Mouse (Mus musculus): ENCODE measurements around the gene Arl8b.

Gene Arl8b

DNA sequence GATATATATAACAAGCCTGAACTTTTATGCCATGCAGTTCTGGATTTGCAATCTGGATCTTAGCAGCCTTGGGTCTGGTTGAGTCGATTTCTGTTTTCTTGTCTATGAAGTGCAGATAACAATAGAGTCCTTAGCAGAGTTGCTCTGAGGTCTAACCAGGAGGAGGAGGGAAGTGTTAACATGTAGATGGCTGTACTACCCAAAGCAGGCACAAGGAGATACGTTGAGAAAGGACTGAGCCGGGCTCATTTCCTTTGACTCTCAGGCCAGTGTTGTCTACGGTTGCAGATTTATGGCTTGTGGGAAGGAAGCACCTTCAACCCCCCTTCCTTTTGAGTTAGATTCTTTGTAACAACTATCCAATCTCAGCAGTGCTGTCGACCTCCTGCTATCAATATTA, 1.9 kb downstream of the Arl8b start:
- peak; percentile 39 for DNase-seq (ENCODE audit: low read depth)

DNA sequence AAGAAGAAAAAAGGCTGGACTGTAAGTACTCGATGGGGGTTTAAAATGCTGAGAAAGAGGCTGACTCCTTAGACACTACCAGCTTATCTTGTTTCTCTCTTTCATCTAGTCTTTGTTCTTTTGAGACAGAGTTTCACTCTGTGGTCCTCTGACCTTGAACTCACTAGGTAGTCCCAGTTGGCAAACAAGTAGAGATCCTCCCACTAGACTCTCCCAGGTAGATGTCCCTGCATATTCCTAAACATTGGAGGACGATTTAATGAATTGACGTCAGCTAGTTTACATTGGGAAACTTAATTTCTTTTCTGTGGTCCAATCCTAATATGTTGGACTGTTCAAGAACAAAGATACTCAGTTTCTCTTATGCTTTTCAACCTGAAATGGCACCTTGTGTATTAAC, 2.7 kb downstream of the Arl8b start:
- no peak for DNase-seq (ENCODE audit: low read depth)

DNA sequence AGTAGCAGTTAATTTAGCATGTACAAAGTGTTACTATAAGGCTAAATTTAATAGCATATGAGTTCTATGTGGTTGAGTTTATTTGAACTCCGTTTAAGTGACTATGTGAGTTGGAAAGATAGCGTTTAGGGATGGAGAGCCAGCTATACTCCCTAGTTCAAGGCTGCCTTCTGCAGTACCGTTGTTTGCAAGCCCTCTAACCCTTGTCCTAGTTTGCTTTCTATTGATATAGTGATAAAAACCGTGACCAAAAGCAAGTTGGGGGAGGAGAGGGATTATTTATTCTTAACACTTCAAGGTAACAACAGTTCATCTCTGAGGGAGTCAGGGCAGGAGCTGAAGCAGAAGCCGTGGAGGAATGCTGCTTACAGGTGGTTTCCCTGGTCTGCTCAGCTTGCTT, 8.6 kb downstream of the Arl8b start:
- DNase-seq (ENCODE audit: low read depth) = no peak

DNA sequence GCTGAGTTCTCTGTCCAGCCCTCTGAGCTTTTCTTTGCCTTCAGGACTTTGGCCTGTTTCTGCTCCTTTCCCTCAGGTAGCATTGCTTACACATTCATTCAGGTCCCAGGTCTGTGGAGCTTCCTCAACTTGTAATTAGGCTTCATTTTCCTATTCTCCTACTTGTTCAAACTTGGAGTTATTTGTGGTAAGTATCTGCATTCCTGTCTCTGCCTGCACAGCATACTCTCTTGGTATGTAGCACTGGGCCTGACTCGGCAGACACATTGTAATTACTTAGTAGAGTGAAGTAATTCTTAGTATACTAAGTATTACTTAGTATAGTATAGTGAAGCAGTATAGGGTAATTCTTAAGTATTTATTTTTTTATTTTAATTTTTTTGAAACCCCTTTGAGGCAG, 13.0 kb downstream of the Arl8b start:
- DNase-seq (ENCODE audit: low read depth) = no peak

DNA sequence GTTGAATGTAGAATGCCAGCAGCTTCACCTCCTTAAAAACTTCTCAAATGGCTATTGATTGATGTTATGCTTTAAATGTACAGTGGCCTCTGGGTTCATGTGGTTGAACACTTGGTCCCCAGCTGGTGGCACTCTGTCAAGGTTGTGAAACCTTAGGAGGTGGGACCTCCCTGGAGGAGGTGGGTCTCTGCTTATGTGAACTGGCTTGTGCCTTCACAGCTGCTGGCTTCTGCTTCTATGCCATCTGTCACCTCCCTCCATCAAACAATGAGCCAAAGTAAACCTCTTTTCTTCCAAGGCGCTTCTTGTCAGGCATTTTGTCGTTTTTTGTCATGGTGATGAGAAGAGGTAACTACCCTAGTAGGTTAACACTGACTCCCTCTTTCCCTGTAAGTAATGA, 13.8 kb downstream of the Arl8b start:
- DNase-seq (ENCODE audit: low read depth) = no peak

DNA sequence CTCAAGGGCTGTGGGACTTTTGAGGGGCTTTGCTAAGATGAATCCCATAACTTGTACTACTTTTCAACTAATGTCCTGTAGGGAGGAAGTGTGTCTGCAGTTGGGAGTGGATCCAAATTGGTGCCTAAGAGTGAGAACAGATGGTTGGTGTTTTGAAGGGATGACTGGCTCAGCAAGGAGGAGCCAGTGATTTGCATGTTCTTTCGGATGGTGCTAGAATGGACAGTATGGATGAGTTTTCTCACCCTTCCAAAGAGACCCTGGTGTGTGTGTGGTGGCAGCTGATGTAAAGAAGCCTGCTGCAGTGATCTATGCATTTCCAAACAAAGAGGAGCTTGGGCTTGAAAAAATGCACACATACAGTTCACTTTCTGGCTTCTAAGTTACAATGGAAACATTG, 22.3 kb downstream of the Arl8b start:
- no peak for DNase-seq (ENCODE audit: low read depth)

DNA sequence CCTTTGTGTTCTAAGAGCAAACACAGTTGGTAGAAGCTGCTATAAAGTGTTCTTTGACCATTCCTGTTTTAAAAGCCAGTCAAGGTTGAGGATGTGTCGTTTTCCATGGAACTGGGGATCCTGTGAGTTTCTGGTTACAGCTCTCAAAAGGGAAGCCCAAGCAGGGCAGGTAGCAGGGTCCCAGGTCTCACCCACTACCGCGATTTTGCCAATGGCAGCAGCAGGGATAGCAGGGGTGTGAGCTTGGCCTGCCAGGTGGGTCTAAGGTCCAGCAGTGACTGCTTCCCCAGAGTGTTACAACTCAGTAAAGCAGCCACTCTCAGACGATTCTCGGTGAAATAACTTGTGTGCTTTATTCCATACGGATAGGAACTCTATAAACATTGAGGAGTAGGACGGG, 23.0 kb downstream of the Arl8b start:
- DNase-seq (ENCODE audit: low read depth) = no peak

DNA sequence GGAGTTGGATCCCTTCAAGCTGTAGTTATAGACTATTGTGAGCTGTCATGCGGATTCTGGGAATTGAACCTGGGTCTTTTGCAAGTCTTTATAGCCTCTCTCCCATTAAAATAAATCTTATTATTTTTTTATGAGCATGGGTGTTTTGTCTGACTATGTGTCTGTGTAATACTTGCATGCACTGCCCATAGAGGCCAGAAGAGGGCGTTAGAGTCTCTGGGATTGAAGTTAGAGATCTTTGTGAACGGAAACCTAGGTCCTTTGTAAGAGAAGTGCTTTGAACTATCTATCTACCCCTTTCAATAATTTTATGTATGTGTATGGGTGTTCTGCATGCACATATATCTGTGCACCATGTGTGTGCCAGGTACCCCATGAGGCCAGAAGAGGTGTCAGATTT, 24.5 kb downstream of the Arl8b start:
- no peak for DNase-seq (ENCODE audit: low read depth)

DNA sequence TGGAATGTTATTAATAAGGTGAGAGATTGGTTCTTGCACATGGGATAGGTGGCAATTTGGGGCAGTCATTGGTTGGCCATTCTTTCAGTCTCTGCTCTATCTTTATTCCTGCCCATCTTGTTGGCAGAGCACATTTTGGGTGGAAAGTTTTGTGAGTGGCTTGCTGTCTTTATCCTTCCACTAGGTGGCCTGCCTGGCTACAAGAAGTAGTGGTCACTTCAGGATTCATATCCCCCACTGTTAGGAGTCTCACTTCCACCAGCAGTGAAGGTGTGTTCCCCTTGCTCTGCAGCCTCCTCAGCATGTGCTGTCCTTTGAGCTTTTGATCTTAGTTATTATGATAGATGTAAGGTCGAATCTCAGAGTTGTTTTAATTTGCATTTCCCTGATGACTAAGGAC, 25.9 kb downstream of the Arl8b start:
- no peak for DNase-seq (ENCODE audit: low read depth)

DNA sequence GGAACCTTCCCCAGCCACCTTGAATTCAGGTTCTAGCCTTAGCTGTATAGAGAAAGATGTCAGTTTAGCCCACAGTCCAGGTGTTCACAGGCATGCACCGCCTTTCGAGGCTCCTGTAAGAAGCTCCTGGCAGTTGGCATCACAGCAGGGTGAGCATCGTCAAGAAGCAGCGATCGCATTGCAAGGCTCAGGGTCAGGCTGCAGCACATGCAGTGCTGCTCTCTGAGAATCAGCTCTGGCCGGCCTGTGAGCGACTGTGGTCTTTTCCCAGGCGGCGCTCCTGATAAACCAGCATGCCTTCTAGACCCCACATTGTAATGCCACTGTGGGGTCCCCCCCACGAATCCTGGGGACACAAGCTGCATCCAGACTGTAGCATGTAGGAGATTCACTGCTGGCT, 27.3 kb downstream of the Arl8b start:
- DNase-seq (ENCODE audit: low read depth) = no peak

DNA sequence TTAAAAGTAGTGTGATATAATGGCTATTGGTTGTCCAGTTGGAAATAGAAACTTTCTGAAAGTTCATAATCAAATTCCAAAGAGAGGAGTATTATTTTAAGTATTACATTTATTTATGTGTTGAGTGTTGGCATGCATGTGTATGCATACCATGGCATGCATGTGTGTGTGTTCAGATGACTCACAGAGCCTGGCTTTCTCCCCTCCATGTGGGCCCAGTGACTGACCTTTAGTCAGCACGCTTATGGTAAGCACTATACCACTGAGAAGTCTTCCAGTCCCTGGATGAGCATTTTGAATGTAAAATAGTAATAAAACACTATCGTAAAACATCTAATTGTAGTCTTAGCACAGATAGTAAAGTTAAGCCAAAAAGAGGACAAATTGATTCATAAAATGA, 29.2 kb downstream of the Arl8b start:
- DNase-seq (ENCODE audit: low read depth) = no peak

DNA sequence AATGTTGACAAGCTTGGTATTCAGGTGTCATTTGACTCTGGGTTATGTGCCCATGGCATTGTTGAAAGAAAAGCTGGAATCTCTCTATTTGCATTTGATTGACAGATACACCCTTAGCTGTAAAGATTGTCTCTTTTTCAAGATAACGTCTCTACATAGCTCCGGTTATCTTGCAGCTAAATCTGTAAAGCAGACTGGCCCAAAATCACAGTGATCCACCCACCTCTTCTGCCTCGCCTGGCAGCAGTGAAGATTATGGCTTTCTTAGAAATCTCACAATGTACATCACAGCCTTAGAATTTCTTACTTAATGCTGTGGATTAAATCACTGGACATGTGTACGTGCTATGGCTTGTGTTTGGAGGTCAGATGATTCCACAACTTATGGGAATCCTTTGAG, 34.6 kb downstream of the Arl8b start:
- DNase-seq (ENCODE audit: low read depth) = no peak

DNA sequence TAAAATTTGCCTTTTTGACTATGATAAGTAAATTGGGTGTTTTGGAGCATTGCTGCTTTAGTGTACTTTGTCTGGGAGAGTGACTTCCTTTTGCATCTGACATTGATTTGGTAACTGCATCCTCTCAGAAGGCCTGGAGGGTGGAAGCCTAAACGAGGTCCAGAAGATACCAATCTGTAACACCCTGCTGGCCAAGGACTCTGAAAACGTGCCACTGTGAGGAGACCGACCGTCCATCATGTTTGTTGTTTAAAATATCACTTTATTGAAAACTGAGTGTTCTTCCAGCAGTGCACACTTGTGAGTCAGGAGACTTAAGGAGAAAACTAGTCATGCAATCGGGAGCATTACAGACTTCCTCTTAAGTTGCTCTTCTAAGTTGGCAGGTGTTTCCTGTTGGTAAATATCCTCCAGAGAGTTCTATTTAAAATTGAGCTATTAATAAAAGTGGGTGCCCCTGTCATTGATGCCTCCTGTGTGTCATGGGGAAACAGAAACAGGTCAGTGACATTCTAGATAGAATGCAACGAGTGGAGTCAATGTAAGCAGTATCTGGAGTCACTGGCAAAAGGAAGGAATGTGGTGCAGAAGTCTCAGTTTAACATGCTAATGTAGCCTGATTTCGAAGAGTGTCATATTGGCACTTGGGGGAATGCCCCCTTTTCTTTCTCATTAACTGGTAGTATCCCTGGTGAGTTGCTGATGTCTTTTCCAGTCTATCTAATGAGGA, 42.1 kb downstream of the Arl8b start:
- no peak for DNase-seq (ENCODE audit: low read depth)

DNA sequence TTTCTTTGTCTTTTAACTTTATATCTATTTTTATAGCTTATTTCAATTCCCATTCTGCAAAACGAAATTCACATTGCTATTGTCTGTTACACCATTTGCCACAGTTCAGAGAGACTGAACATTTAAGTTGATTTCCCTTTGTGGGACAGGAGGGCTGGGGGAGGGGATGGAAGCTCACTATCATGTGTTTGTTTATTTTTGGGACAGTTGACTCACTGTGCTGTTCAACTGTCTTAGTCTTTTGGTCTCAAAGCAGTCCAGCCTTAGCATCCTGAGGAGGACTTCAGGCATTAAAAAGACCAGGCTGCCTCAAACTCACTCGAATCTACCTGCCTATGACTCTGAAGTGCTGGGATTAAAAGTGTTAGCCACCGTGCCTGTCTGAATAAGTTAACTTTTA, 43.2 kb downstream of the Arl8b start:
- DNase-seq (ENCODE audit: low read depth) = no peak

DNA sequence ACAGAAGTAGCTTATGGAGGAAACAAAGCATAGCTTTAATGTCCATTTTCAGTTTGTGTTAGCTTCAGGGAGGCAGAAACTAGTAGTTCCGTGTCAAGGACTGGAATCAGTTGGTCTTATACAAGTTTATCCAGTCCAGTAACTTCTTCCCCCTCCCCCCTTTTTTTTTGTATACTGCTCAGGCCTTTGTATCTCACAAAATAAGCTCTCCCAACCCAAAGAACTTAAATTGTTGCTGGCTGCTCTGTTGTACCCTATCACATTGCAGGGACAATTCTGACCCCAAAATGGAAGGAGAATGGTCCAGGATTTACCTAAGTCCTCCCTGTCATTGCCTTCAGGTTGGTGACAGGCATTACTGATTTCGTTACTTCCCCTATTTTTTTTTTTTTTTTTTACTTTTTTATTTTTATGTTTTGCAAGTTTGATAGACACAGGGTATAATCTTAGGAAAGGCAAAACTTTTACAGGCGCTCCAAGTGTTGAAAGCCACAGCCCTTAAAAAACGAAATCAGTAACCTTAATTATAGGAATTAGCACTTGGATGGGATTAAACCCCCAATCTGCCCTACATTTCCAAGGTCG, 44.5 kb downstream of the Arl8b start:
- DNase-seq (ENCODE audit: low read depth) = no peak

DNA sequence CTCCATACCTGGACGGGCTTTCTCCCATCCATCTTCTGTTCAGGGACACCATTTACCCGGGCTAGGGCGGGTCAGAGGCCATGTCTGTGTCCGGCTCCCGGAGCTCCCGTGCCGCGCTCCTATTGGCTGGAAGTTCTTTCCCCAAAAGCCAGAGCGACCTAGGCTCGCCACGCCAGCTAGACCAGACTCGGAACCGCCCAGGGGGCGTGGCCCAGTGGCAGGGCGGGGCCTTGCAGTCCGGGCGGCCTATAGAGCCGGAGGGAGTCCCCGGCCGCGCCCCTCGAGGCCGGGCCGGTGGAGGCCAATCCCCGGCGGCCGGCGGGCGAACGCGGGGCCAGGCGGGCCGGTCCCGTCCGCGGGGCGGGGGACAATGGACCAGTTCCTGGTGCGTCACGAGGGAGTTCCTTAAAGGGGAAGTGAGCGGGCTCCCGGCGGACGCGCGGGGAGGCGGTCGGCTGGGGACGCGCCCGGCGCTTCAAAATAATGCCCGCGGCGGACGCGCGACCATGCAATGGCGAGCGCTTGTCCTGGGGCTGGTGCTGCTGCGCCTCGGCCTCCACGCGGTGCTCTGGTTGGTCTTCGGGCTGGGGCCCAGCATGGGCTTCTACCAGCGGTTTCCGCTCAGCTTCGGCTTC, 45.5 kb downstream of the Arl8b start, which contains the start of gene Edem1:
Edem1 (plus strand) TSS at position 408 of the 635 bp plus-strand sequence.
- DNase-seq (ENCODE audit: low read depth) = peak; percentile 92

DNA sequence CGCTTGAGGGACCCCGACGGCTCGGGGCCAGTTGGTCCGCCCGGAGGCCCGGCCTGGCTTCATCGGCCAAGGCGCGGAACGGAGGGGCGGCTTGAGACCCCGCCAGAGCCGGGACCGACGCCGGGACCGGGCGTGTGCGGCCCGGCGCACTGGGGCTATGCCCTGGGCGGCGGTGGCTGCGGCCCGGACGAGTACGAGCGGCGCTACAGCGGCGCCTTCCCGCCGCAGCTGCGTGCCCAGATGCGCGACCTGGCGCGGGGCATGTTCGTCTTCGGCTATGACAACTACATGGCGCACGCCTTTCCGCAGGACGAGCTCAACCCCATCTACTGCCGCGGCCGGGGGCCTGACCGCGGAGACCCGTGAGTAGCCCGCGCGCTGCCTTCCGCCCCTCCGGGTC, 46.0 kb downstream of the Arl8b start:
- no peak for DNase-seq (ENCODE audit: low read depth)

DNA sequence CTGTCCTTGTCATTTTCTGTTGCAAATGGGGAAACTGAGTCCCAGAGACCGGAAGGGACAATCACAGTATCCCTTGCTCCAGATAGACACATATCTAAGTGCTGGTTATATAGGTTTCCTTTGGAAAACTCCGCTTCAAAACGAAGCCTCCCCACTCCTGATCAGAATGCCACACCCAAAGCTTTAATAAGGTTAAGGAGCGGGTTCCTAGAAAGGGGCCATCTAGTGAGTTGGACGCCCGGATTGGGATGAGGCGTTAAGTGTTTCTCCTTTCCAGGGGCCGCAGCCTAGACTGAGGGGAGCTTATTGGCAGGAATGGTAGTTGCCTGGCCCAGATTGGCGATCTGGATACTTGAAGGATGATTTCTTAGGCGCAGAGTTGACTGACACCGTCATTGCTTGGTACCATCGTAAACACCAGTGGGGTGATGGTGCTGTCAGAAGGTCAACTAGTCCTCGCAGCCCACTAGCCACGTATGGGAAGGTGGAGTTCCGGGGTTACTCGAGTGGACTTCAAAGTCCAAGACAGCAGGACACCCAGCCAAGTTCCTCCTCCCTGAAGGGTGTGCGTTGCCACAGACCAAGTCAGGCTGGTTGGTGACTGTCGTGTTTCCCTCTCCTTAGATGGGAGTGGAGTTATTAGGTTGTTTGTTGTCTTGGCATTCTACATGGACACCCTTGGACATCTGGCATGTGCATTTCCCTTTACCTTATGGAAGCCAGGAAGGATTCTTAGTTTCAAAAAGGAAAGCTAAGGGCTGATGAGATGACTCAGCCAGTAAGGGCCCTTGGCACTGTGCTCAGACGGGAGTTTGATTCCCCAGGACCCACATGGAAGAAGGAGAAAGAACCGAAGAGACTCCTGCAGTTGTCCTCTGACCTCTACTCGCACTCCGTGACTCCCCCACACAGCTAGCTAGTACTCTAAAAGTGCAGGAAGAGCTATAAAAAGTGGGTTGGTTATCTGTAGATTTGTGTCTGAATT, 46.8 kb downstream of the Arl8b start:
- no peak for DNase-seq (ENCODE audit: low read depth)

DNA sequence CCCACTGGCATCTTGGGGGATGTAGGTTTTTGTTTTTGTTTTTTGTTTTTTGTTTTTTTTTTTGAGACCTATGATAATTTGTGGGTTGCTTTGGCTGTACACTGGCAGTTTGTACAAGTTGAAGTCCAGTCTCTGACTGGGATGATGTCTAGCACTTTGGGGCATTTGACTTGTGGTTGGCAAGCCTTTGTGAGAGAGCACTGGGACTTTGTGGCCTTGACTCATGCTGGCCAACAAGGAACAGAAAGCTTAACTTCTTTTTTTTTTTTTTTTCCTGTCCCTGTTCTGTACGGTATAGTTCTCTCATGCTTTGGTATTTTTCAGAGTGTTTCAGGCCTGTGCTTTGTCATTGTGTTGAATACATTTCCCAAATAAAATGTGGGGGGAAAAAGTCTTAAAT, 49.3 kb downstream of the Arl8b start:
- DNase-seq (ENCODE audit: low read depth) = no peak

DNA sequence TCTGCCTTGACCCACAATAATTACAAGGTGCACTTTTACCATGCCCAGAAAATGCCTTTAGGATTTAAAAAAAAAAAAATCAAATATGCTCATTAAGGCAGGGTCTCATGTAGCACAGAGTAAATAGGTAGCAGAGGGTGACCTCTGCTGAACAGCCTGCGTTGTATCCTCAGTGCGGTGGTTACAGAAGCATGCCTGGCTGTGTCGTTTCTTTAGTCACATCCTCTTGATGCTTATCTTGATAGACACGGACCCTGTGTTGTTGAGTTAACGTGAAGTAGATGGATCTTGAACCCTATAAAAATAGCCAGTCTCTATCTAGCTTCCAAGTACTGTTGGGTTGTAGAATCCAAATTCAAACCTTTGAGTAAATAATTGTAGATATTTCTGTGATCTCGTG, 50.1 kb downstream of the Arl8b start:
- DNase-seq (ENCODE audit: low read depth) = no peak

DNA sequence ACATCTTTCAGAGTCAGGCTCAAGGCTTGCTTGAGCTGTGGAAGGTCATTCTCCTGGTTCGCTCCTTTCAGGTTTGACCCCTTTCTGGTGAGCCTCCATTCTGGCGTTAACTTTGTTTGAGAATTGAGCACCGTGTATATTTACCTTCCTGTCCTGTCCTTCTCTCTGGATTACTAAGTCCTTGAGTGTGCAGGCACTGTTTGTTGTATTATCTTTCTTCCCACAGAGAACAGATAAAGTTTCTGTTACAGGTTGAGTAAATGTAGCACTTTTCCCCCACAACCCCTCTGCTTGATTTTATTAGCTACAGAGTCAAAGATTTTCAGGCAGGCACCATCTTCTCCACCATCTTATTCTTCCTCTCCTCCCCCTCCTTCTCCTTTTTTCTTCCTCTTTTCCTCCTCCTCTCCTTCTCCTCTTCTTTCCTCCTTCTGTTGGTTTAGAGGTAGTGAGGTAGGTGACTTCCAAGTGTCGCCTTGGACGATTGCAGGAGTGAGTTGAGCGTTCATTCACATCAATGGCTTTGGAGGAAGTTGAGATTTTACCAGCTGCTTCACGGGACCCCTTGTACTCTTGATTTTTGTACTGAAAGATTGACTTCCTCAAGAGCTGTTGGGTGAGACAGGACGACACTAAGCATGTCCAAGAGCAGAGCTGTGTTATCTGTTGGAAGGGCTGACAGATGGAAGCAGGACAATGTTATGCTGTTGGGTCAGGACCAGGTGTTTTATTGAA, 51.2 kb downstream of the Arl8b start:
- no peak for DNase-seq (ENCODE audit: low read depth)
